Mouse (Mus musculus): ENCODE measurements around the gene Macrod2.

DNA sequence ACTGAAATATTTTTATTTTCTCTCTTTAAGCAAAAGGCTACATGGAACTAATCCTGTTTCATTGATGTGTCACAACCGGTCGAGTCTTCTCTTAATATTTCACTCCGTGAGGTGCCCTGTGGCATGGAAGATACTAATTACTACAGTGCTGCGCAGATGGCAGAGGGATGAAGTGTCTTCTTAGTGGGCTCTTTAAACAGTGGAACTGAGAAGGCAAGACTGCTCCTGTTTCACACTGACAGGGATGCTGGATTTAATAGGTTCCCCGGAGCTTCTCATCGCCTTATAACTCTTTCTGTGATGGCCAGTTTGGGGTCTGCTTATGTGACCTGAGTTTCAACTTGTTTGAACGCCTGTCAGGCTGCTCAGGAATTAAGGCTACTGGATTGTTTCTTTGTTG lies 612.6 kb downstream of the Macrod2 start:
- no peak for TF ChIP-seq CTCF (IDR thresholded peaks at IDR 0.05; ENCODE audit: low read depth)
- TF ChIP-seq EP300 (IDR thresholded peaks at IDR 0.05; ENCODE audit: low read depth) = no peak
